Mouse (Mus musculus): ENCODE data around the gene 9130213A22Rik. TPM values are rescaled to one million over a fixed set of nuclear protein-coding genes. Genes with fewer than 3 reads are reported as not detected.
A peak's percentile ranks its signal among the peaks of the same experiment; 100 is the strongest.

Gene 9130213A22Rik
- polyA plus RNA-seq, 1 experiment from 2014 or later = not detected

GRCm38 (mm10) chr11:69074776-69075069 is 47.7 kb downstream of the 9130213A22Rik start:
- WGBS = 41% methylated on average over 2 of the region's 2 CpGs
- H3K9ac ChIP-seq (ENCODE audit: low read length) = no peak overlapping the region
- H3K36me3 ChIP-seq (ENCODE audit: control insufficient read depth, insufficient read depth, low read length) = no peaks in the 10 kb centered on the region
- H3K4me1 ChIP-seq (replicated peaks; ENCODE audit: control insufficient read depth, insufficient read depth, low read length) = peaks cover 5% of the 10 kb centered on the region; the same call in 1 of the 2 replicates
- no peaks in the 10 kb centered on the region for H3K9me3 ChIP-seq (ENCODE audit: control insufficient read depth, low read length)
- no peak overlapping the region for H3K27ac ChIP-seq (ENCODE audit: low read depth, low read length)
- no peak overlapping the region for H3K4me3 ChIP-seq (ENCODE audit: low read depth, low read length)
- H3K4me2 ChIP-seq (ENCODE audit: low read depth, low read length, severe bottlenecking) = no peak overlapping the region
- no peaks in the 10 kb centered on the region for H3K27me3 ChIP-seq (ENCODE audit: control insufficient read depth, insufficient read depth, low read length)
- DNase-seq (ENCODE audit: low spot score) = no peak
- no peak for ATAC-seq (replicated peaks; ENCODE audit: low FRiP score)

DNA sequence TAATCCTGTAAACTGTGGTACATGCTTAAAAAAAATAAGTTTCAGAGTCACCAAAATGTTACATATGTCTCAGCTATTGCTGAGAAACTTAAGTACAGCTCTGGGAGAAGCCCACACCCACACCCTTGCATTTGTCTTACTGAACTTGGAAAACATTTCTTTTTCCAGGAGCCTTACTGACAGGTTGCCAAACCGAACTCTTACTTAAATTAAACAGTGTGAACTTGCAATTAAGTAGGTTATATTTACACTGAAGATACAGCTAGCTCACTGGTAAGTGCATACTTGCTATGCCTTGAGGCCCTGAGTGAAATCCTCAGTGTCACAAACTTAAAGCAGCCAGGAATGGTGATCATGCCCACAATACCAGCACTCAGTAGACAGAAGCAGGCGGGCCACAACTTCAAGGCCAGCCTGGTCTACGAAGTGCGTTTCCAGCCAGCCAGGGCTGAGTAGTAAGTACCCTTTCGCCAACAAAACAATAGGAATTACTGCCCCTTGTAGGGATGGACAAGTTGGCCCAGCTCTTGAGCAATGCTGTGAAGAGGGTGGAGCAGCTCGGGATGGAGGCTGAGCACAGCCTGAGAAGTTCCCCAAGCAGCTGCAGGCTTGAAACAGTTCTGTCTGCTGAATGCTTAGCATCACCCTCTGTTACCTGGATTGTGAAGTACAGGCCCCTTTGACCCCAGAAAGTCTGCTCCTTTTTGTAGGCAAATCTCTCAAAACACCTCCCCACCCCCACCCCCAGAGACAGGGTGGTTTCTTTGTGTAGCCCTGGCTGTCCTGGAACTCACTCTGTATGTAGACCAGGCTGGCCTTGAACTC is 48.2 kb downstream of the 9130213A22Rik start:
- Histone ChIP-seq H3K27ac (ENCODE audit: low read depth, low read length) (peak overlapping the region; percentile 86), H3K4me2 (ENCODE audit: low read depth, low read length, severe bottlenecking) (no peak overlapping the region), H3K27me3 (ENCODE audit: control insufficient read depth, insufficient read depth, low read length) (no peaks in the 10 kb centered on the region), H3K4me3 (ENCODE audit: low read depth, low read length) (no peak overlapping the region), H3K4me1 (replicated peaks; ENCODE audit: control insufficient read depth, insufficient read depth, low read length) (peaks cover 5% of the 10 kb centered on the region; the same call in 1 of the 2 replicates), H3K36me3 (ENCODE audit: control insufficient read depth, insufficient read depth, low read length) (no peaks in the 10 kb centered on the region), H3K9me3 (ENCODE audit: control insufficient read depth, low read length) (no peaks in the 10 kb centered on the region), H3K9ac (ENCODE audit: low read length) (no peak overlapping the region)
- DNase-seq (ENCODE audit: low spot score) (no peak), ATAC-seq (replicated peaks; ENCODE audit: low FRiP score) (no peak)
- 47% methylated on average over 6 of the region's 6 CpGs for WGBS

DNA sequence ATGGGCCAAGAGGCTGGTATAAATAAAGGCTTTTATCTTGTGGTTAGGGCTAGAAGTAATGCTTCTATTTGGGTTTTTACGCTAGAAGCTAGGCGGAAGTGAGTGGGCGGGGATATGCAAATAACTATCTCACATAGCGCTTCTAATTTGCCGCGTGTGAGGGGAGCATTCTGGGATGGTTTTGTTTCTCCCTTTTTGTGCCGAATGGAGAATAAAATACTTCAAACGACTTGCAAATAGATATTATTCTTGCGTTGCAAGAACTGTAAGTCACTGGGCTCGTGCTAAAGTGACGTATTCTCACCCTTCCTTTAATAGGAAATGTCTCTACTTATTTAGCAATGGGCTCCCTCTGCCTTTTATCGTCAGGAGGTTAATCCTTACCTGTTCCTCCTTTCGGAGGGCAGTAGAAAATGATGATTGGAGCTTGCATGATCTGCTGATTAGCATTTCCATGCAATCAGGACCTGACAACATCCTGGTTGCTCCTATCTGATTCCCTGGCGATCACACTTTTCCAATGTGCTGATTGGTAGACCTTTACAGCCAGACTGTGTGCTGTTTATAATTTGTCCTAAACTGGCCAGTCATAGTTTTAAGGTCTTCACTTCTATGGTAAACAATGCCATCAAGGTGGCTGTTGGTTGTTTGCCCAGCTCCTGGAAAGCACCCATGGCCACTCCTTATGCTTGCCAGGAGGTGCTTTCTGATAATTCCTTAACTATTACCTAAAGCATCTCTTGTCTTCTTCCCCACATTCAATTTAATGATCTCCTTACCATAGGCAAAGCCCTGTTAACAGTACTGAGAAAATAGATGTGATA is 49.1 kb downstream of the 9130213A22Rik start:
- Histone ChIP-seq H3K36me3 (ENCODE audit: control insufficient read depth, insufficient read depth, low read length) (no peaks in the 10 kb centered on the region), H3K9me3 (ENCODE audit: control insufficient read depth, low read length) (no peaks in the 10 kb centered on the region), H3K4me1 (replicated peaks; ENCODE audit: control insufficient read depth, insufficient read depth, low read length) (peaks cover 5% of the 10 kb centered on the region; the same call in 1 of the 2 replicates), H3K4me3 (ENCODE audit: low read depth, low read length) (peak overlapping the region; percentile 24; the same call in 1 of the 2 replicates), H3K27ac (ENCODE audit: low read depth, low read length) (peak overlapping the region; percentile 86), H3K27me3 (ENCODE audit: control insufficient read depth, insufficient read depth, low read length) (no peaks in the 10 kb centered on the region), H3K4me2 (ENCODE audit: low read depth, low read length, severe bottlenecking) (peak overlapping the region; percentile 50), H3K9ac (ENCODE audit: low read length) (peak overlapping the region; percentile 72)
- ATAC-seq (replicated peaks; ENCODE audit: low FRiP score) (peak; percentile 68), DNase-seq (ENCODE audit: low spot score) (peak; percentile 78)
- 0% methylated on average over 14 of the region's 14 CpGs for WGBS

- H3K27me3 ChIP-seq (ENCODE audit: control insufficient read depth, insufficient read depth, low read length) = no peaks in the 10 kb centered on the region
- peak overlapping the region; percentile 58; the same call in 1 of the 2 replicates for H3K27ac ChIP-seq (ENCODE audit: low read depth, low read length)
- no peaks in the 10 kb centered on the region for H3K9me3 ChIP-seq (ENCODE audit: control insufficient read depth, low read length)
- H3K36me3 ChIP-seq (ENCODE audit: control insufficient read depth, insufficient read depth, low read length) = no peaks in the 10 kb centered on the region
- H3K9ac ChIP-seq (ENCODE audit: low read length) = peak overlapping the region; percentile 42; the same call in 1 of the 2 replicates
- no peak for ATAC-seq (replicated peaks; ENCODE audit: low FRiP score)
- H3K4me1 ChIP-seq (replicated peaks; ENCODE audit: control insufficient read depth, insufficient read depth, low read length) = peaks cover 5% of the 10 kb centered on the region; the same call in 1 of the 2 replicates
- H3K4me2 ChIP-seq (ENCODE audit: low read depth, low read length, severe bottlenecking) = peak overlapping the region; percentile 50
- H3K4me3 ChIP-seq (ENCODE audit: low read depth, low read length) = peak overlapping the region; percentile 24
- WGBS = 12% methylated on average over 8 of the region's 9 CpGs
- DNase-seq (ENCODE audit: low spot score) = no peak
Measured at GRCm38 (mm10) chr11:69072666-69073064, 49.7 kb downstream of the 9130213A22Rik start.

GRCm38 (mm10) chr11:69072234-69072633 is 50.2 kb downstream of the 9130213A22Rik start:
- H3K27ac ChIP-seq (ENCODE audit: low read depth, low read length) = 0 out of 2 replicates have a peak overlapping the region, but pooled peaks have one; percentile 58
- WGBS = 82% methylated on average over 11 of the region's 11 CpGs
- H3K9ac ChIP-seq (ENCODE audit: low read length) = no peak overlapping the region
- DNase-seq (ENCODE audit: low spot score) (no peak), ATAC-seq (replicated peaks; ENCODE audit: low FRiP score) (no peak)
- peak overlapping the region; percentile 24 for H3K4me3 ChIP-seq (ENCODE audit: low read depth, low read length)
- H3K4me1 ChIP-seq (replicated peaks; ENCODE audit: control insufficient read depth, insufficient read depth, low read length) = peaks cover 5% of the 10 kb centered on the region; the same call in 1 of the 2 replicates
- H3K27me3 ChIP-seq (ENCODE audit: control insufficient read depth, insufficient read depth, low read length) = no peaks in the 10 kb centered on the region
- peak overlapping the region; percentile 50 for H3K4me2 ChIP-seq (ENCODE audit: low read depth, low read length, severe bottlenecking)
- H3K9me3 ChIP-seq (ENCODE audit: control insufficient read depth, low read length) = no peaks in the 10 kb centered on the region
- H3K36me3 ChIP-seq (ENCODE audit: control insufficient read depth, insufficient read depth, low read length) = no peaks in the 10 kb centered on the region

GRCm38 (mm10) chr11:69071262-69071661 is 51.1 kb downstream of the 9130213A22Rik start:
- Histone ChIP-seq H3K36me3 (ENCODE audit: control insufficient read depth, insufficient read depth, low read length) (no peaks in the 10 kb centered on the region), H3K9ac (ENCODE audit: low read length) (peak overlapping the region; percentile 73), H3K27me3 (ENCODE audit: control insufficient read depth, insufficient read depth, low read length) (no peaks in the 10 kb centered on the region), H3K9me3 (ENCODE audit: control insufficient read depth, low read length) (no peaks in the 10 kb centered on the region), H3K27ac (ENCODE audit: low read depth, low read length) (peak overlapping the region; percentile 76; the same call in 1 of the 2 replicates), H3K4me3 (ENCODE audit: low read depth, low read length) (peak overlapping the region; percentile 60), H3K4me1 (replicated peaks; ENCODE audit: control insufficient read depth, insufficient read depth, low read length) (peaks cover 5% of the 10 kb centered on the region; the same call in 1 of the 2 replicates), H3K4me2 (ENCODE audit: low read depth, low read length, severe bottlenecking) (peak overlapping the region; percentile 86)
- no peak for ATAC-seq (replicated peaks; ENCODE audit: low FRiP score)
- 21% methylated on average over 9 of the region's 9 CpGs for WGBS
- DNase-seq (ENCODE audit: low spot score) = no peak

GRCm38 (mm10) chr11:69070590-69071222 is 51.7 kb downstream of the 9130213A22Rik start, which contains the start of gene Tmem107:
Tmem107 (plus strand) TSS chr11:69070806.
- peak; percentile 87 for ATAC-seq (replicated peaks; ENCODE audit: low FRiP score)
- Histone ChIP-seq H3K27me3 (ENCODE audit: control insufficient read depth, insufficient read depth, low read length) (no peaks in the 10 kb centered on the region), H3K27ac (ENCODE audit: low read depth, low read length) (peak within 1 kb of the TSS; percentile 76), H3K4me1 (replicated peaks; ENCODE audit: control insufficient read depth, insufficient read depth, low read length) (peaks cover 9% of the 10 kb centered on the region; the same call in 1 of the 2 replicates), H3K36me3 (ENCODE audit: control insufficient read depth, insufficient read depth, low read length) (no peaks in the 10 kb centered on the region), H3K4me3 (ENCODE audit: low read depth, low read length) (peak within 1 kb of the TSS; percentile 60), H3K4me2 (ENCODE audit: low read depth, low read length, severe bottlenecking) (peak within 1 kb of the TSS; percentile 86), H3K9me3 (ENCODE audit: control insufficient read depth, low read length) (no peaks in the 10 kb centered on the region), H3K9ac (ENCODE audit: low read length) (peak within 1 kb of the TSS; percentile 73)
- DNase-seq (ENCODE audit: low spot score) = peak; percentile 94
- WGBS = 0% methylated on average over 47 of the region's 47 CpGs

- peak; percentile 60 for DNase-seq (ENCODE audit: low spot score)
- Histone ChIP-seq H3K36me3 (ENCODE audit: control insufficient read depth, insufficient read depth, low read length) (no peaks in the 10 kb centered on the region), H3K9me3 (ENCODE audit: control insufficient read depth, low read length) (no peaks in the 10 kb centered on the region), H3K27me3 (ENCODE audit: control insufficient read depth, insufficient read depth, low read length) (no peaks in the 10 kb centered on the region), H3K27ac (ENCODE audit: low read depth, low read length) (peak overlapping the region; percentile 76), H3K9ac (ENCODE audit: low read length) (peak overlapping the region; percentile 73), H3K4me2 (ENCODE audit: low read depth, low read length, severe bottlenecking) (peak overlapping the region; percentile 86), H3K4me1 (replicated peaks; ENCODE audit: control insufficient read depth, insufficient read depth, low read length) (peaks cover 9% of the 10 kb centered on the region; the same call in 1 of the 2 replicates), H3K4me3 (ENCODE audit: low read depth, low read length) (peak overlapping the region; percentile 60)
- no peak; the same call in 1 of the 2 replicates for ATAC-seq (replicated peaks; ENCODE audit: low FRiP score)
- 0% methylated on average over 13 of the region's 13 CpGs for WGBS
Measured at GRCm38 (mm10) chr11:69070093-69070492, 52.3 kb downstream of the 9130213A22Rik start.
